Mouse (Mus musculus) R1 (cell line): ENCODE data around the gene Ino80b.

Experiments used
- DNase-seq: peaks from one replicate; pipeline ENCODE4 v3.0.0-alpha.2; 2018; ENCODE audit warnings: low read depth, low spot score

Gene Ino80b

GRCm38 (mm10) chr6:83125331-83125730 lies at the start of gene Ino80b:
Gene Ino80b (minus strand): TSS chr6:83125431.
- DNase-seq, result no peak

GRCm38 (mm10) chr6:83172240-83172920 lies 47.1 kb upstream of the Ino80b start:
- no peak for DNase-seq

GRCm38 (mm10) chr6:83171063-83171462 lies 45.8 kb upstream of the Ino80b start:
- DNase-seq, result no peak

GRCm38 (mm10) chr6:83169872-83170271 lies 44.6 kb upstream of the Ino80b start:
- DNase-seq, result no peak

- peak; percentile 58 for DNase-seq
Measured at GRCm38 (mm10) chr6:83166243-83166630, 41.0 kb upstream of the Ino80b start.

- DNase-seq, result peak; percentile 94
Measured at GRCm38 (mm10) chr6:83165607-83166242, 40.5 kb upstream of the Ino80b start, which contains the start of gene Dctn1. Gene Dctn1 (plus strand): TSS chr6:83165920.

- no peak for DNase-seq
Measured at GRCm38 (mm10) chr6:83165026-83165606, 39.9 kb upstream of the Ino80b start.

- DNase-seq, result peak; percentile 91
Measured at GRCm38 (mm10) chr6:83162701-83163100, 37.5 kb upstream of the Ino80b start.

GRCm38 (mm10) chr6:83161921-83162641 lies 36.9 kb upstream of the Ino80b start:
- DNase-seq, result peak; percentile 86

- peak; percentile 25 for DNase-seq
Measured at GRCm38 (mm10) chr6:83161442-83161841, 36.2 kb upstream of the Ino80b start.

- DNase-seq, result peak; percentile 72
Measured at GRCm38 (mm10) chr6:83159456-83159855, 34.2 kb upstream of the Ino80b start.

- DNase-seq, result peak; percentile 87
Measured at GRCm38 (mm10) chr6:83156259-83156684, 31.0 kb upstream of the Ino80b start, which contains the start of the genes Wdr54 and 1700003E16Rik. Gene Wdr54 (minus strand): TSS chr6:83156397. Gene 1700003E16Rik (plus strand): TSS chr6:83156404.

GRCm38 (mm10) chr6:83155552-83156238 lies 30.5 kb upstream of the Ino80b start:
- no peak for DNase-seq

GRCm38 (mm10) chr6:83153485-83153884 lies 28.3 kb upstream of the Ino80b start:
- DNase-seq, result no peak

- DNase-seq, result no peak
Measured at GRCm38 (mm10) chr6:83153038-83153437, 27.8 kb upstream of the Ino80b start.

- DNase-seq, result no peak
Measured at GRCm38 (mm10) chr6:83151721-83152120, 26.5 kb upstream of the Ino80b start.

- DNase-seq, result no peak
Measured at GRCm38 (mm10) chr6:83147280-83147679, 22.0 kb upstream of the Ino80b start.

- no peak for DNase-seq
Measured at GRCm38 (mm10) chr6:83145805-83146204, 20.6 kb upstream of the Ino80b start.

- DNase-seq, result no peak
Measured at GRCm38 (mm10) chr6:83145209-83145608, 20.0 kb upstream of the Ino80b start.

- no peak for DNase-seq
Measured at GRCm38 (mm10) chr6:83142886-83143285, 17.7 kb upstream of the Ino80b start.

GRCm38 (mm10) chr6:83142211-83142731 lies 17.0 kb upstream of the Ino80b start:
- no peak for DNase-seq
